Mouse (Mus musculus) kidney, embryonic 16.5 days (tissue): ENCODE data around the gene Adora2b. TPM values are rescaled to one million over a fixed set of nuclear protein-coding genes. Genes with fewer than 3 reads are reported as not detected.

ENCODE experiments used
- ATAC-seq: fragments of 200-750 bp; cut with Nextera tagmentation; 2 replicates; pipeline ENCODE4 v1.8.0; 2017; ENCODE audit warnings: moderate TSS enrichment; ENCODE audit not compliant: low FRiP score, low TSS enrichment
- H3K27ac ChIP-seq: fragments of 300-500 bp; sonication (generic); 2 replicates; pipeline ENCODE4 v1.5.1; 2014; ENCODE audit warnings: low read length
- H3K27me3 ChIP-seq: fragments of 300-500 bp; sonication (generic); 2 replicates; pipeline ENCODE4 v1.6.1; 2014; ENCODE audit warnings: low read length, control low read depth, mixed read lengths; ENCODE audit not compliant: insufficient read depth
- H3K36me3 ChIP-seq: fragments of 300-500 bp; sonication (generic); 2 replicates; pipeline ENCODE4 v1.6.1; 2014; ENCODE audit warnings: low read length, control low read depth, mixed read lengths; ENCODE audit not compliant: insufficient read depth
- H3K4me1 ChIP-seq: fragments of 300-500 bp; sonication (generic); 2 replicates; pipeline ENCODE4 v1.6.1; 2014; ENCODE audit warnings: low read length, control low read depth, mixed read lengths; ENCODE audit not compliant: insufficient read depth
- H3K4me2 ChIP-seq: fragments of 300-500 bp; sonication (generic); replicated peaks from 2 replicates; pipeline ENCODE4 v1.6.1; 2014; ENCODE audit warnings: low read depth, low read length
- H3K4me3 ChIP-seq: fragments of 300-500 bp; sonication (generic); 2 replicates; pipeline ENCODE4 v1.5.1; 2014; ENCODE audit warnings: mild to moderate bottlenecking, low read length
- H3K9ac ChIP-seq: fragments of 300-500 bp; sonication (generic); replicated peaks from 2 replicates; pipeline ENCODE4 v1.6.1; 2014; ENCODE audit warnings: low read length
- H3K9me3 ChIP-seq: fragments of 300-500 bp; sonication (generic); 2 replicates; pipeline ENCODE4 v1.6.1; 2016; ENCODE audit warnings: low read length, control low read depth
- WGBS: fragments of 180-500 bp; shearing (Covaris S2); extraction: QIAGEN DNeasy Blood & Tissue Kit; methylation state at CpG from one replicate; pipeline ENCODE4 v1.1.7; 2014; 5-methylcytosine and 5-hydroxymethylcytosine counted together
- polyA plus RNA-seq: library from polyadenylated mRNA; unstranded; fragments of >200 nt; fragmentation: Nextera tagmentation; extraction: Ambion mirVana; gene quantifications from 2 replicates; pipeline ENCODE4 v1.2.1, GENCODE M21; 2015

The Adora2b gene
- 4.4 and 6.0 TPM in 2 replicates for polyA plus RNA-seq

DNA sequence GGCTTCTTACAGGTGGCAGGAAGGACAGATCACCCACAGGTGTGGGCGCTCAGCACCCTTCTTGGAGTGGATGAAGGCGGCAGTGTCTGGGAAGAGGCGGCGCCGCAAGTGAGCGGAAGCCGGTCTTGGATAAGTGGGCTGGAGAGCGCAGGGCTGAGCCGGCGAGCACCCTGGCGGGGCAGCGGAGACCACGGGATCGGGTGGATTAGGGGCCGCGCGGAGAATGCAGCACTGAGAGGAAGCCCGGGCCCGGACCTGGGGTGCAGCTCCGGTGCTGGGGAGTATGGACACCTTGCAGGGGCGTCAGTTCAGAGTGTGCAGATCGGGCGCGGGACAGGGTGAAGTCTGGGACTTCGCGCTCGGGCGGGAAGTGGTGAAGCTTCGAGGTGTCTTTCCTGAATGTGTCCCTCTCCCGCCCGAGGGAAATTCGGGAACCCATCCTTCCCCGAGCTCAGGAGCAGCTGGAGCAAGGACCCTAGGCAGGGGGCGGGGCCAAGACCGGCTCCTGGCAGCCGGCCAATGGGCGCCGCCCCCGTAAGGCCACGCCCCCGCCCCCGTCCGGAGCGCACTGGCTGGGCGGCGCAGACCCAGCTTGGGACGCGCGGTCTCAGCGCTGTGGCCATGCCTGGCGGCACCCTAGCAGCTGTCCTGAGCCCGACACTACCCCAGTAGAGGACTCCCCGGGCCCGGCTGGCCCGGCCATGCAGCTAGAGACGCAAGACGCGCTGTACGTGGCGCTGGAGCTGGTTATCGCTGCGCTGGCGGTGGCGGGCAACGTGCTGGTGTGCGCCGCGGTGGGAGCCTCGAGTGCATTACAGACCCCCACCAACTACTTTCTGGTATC is at the start of gene Adora2b:
TSS of gene Adora2b (plus strand) at position 584 of the 844 bp plus-strand sequence.
- peak; percentile 95 for ATAC-seq
- H3K4me1 ChIP-seq: peaks cover 14% of the 10 kb centered on the region
- no peaks in the 10 kb centered on the region for H3K36me3 ChIP-seq
- H3K4me3 ChIP-seq: peak within 1 kb of the TSS; percentile 63
- WGBS: under 1% methylated on average over 69 of the region's 69 CpGs
- no peak within 1 kb of the TSS for H3K27ac ChIP-seq
- peaks cover 5% of the 10 kb centered on the region; the same call in 1 of the 2 replicates for H3K9me3 ChIP-seq
- H3K27me3 ChIP-seq: peaks cover 13% of the 10 kb centered on the region
- H3K9ac ChIP-seq: peak within 1 kb of the TSS; percentile 63
- H3K4me2 ChIP-seq: peak within 1 kb of the TSS; percentile 100

DNA sequence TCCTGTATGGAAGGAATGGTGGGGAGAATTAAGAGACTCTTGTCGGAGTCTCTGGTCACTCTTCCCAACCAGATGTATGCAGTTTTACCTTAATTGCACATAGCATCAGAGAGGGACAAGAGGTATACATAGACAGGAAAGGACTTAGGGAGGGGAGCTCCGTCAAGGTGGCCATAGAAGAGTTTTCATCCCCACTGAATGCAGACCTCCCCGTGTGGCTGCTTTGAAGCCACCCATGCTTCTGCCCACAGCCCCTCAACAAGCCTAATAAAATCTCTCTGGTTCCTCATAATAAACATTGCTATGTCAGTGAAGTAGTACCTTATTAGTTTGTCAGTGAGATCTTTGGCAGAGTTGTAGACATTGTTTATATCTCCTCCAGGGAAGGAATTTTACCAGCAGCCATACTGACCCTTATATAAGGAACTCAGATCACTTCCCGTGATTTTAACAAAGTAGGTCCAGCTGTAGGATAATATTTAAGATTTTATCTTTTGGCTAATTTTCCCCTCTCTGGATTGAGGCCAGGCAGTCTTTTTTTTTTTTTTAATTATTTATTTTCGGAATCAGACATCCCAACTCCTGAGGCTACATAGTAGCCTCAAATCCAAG is 47.8 kb upstream of the Adora2b start:
- no peak overlapping the region for H3K4me2 ChIP-seq
- no peak overlapping the region for H3K4me3 ChIP-seq
- WGBS: 60% methylated on average over 5 of the region's 5 CpGs
- H3K9me3 ChIP-seq: no peaks in the 10 kb centered on the region
- no peak overlapping the region for H3K9ac ChIP-seq
- no peaks in the 10 kb centered on the region for H3K27me3 ChIP-seq
- no peaks in the 10 kb centered on the region for H3K36me3 ChIP-seq
- H3K27ac ChIP-seq: no peak overlapping the region
- 0 out of 2 replicates have a peak, but pooled peaks cover 4% of the 10 kb centered on the region for H3K4me1 ChIP-seq
- ATAC-seq: no peak

DNA sequence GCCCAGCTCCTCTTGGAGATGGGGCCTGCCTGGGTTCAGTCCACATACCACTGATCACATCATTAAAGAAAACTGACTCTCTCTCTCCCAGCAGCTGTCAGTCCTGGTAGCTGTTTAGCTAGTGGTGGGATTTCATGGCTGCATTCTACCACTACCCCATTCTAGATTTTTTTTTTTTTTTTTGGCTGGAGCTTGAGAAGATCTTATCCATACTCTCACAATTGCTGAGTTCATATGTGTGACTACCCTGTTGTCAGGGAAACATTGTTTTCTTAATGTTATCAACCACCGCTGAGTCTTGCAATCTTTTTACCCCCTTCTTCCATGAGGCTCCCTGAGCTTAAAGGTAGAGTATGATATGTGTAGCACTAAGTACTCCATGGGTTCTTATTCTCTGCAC is 46.1 kb upstream of the Adora2b start:
- no peaks in the 10 kb centered on the region for H3K36me3 ChIP-seq
- H3K9ac ChIP-seq: no peak overlapping the region
- no peak overlapping the region for H3K4me2 ChIP-seq
- no peaks in the 10 kb centered on the region for H3K9me3 ChIP-seq
- no peak for ATAC-seq
- no peak overlapping the region for H3K27ac ChIP-seq
- H3K27me3 ChIP-seq: no peaks in the 10 kb centered on the region
- H3K4me3 ChIP-seq: no peak overlapping the region
- 78% methylated on average over 1 of the region's 1 CpGs for WGBS
- 0 out of 2 replicates have a peak, but pooled peaks cover 4% of the 10 kb centered on the region for H3K4me1 ChIP-seq

DNA sequence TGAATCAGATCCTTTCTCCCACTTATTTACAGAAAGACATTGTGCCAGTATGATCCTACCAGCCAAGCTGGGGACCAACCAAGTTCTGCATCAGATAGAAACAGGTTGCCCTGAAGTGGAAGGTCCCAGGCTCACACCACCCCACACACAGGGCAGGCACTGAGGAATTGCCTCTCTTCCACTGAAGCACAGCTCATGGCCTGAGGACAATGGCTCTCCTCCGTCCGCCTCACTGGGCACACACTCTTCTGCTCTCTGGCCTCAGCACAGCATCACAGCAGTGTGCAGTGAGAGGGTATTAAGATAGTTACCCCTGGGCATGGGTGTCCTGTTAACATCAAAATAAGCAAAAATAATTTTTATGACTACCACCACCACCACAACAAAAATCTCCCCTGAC is 39.7 kb upstream of the Adora2b start:
- no peak overlapping the region for H3K4me2 ChIP-seq
- 83% methylated on average over 2 of the region's 2 CpGs for WGBS
- H3K27me3 ChIP-seq: no peaks in the 10 kb centered on the region
- H3K36me3 ChIP-seq: no peaks in the 10 kb centered on the region
- H3K9ac ChIP-seq: no peak overlapping the region
- no peaks in the 10 kb centered on the region for H3K4me1 ChIP-seq
- no peak overlapping the region for H3K4me3 ChIP-seq
- H3K9me3 ChIP-seq: no peaks in the 10 kb centered on the region
- no peak for ATAC-seq
- no peak overlapping the region for H3K27ac ChIP-seq

DNA sequence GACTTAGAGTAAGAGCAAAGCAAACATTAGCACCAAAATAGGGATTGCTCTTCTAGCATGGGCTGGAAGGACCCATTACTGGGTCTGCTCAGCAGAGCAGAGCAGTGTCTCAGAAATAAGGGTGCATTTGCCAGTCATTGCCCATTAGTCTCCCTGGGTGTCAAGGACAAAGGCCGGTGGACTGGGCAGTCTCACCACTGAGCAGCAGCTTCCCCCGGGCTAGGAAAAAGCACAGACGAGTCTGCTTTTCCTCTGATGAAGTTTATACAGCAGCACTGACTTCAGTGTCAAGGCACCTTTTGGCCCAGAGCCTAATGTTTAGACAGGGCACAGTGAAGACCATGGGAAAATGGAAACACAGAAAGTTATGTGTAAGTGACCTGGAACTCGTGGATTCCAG is 38.9 kb upstream of the Adora2b start:
- no peak overlapping the region for H3K4me3 ChIP-seq
- H3K27ac ChIP-seq: no peak overlapping the region
- H3K36me3 ChIP-seq: no peaks in the 10 kb centered on the region
- H3K27me3 ChIP-seq: no peaks in the 10 kb centered on the region
- no peak for ATAC-seq
- 48% methylated on average over 4 of the region's 4 CpGs for WGBS
- no peaks in the 10 kb centered on the region for H3K9me3 ChIP-seq
- no peaks in the 10 kb centered on the region for H3K4me1 ChIP-seq
- no peak overlapping the region for H3K9ac ChIP-seq
- H3K4me2 ChIP-seq: no peak overlapping the region

DNA sequence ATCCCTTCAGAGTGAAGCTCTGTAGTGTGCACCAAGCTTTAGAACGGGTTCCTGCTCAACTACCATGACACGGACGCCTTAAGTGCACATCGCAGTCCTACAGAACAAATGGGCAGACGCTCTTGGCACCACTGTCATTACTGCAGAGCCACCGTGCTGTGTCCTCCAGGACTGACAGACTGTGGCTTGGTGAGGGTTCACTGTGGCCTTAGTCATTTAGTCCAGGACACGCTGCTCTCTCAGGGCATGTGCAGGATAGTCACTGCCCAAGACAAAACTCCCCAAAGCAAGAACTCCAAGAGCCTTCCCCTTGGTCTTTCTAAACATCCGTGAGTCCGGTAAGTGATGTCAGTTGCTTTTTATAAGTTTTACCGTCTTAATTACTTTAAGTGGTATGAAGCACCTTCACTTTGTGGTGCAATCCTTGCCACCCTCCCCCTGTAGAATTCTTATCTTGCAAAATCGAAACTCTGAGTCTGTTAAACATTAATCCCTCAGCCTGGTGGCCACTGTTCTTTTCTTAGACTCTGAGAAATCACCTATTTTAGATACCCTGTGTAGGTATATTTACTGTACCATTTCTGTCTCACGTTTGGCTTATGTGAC is 35.3 kb upstream of the Adora2b start:
- Histone ChIP-seq H3K9ac (no peak overlapping the region), H3K36me3 (no peaks in the 10 kb centered on the region), H3K4me1 (peaks cover 5% of the 10 kb centered on the region; the same call in 1 of the 2 replicates), H3K4me3 (no peak overlapping the region), H3K27me3 (no peaks in the 10 kb centered on the region), H3K9me3 (no peaks in the 10 kb centered on the region), H3K4me2 (no peak overlapping the region), H3K27ac (no peak overlapping the region)
- ATAC-seq: 0 out of 2 replicates have a peak, but pooled peaks have one; percentile 9
- WGBS: 72% methylated on average over 12 of the region's 12 CpGs

DNA sequence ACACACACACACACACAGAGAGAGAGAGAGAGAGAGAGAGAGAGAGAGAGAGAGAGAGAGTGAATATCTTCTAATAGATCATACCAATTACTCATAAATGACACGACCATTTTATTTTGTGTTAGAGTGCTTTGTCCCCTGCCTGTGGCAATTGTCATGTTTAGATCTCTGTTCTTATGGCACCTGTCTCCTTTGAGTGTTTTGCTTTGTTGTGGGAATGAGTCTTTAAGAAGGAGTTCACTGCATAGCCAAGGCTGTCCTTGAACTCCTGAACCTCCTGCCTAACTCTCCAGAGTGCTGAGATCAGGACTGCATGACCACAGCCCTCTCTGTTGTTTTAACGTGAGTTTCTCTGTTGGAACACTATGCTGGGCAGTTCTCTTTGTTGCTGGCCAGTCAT is 33.7 kb upstream of the Adora2b start:
- H3K27me3 ChIP-seq: no peaks in the 10 kb centered on the region
- no peak overlapping the region for H3K4me2 ChIP-seq
- no peak for ATAC-seq
- H3K9me3 ChIP-seq: no peaks in the 10 kb centered on the region
- no peak overlapping the region for H3K4me3 ChIP-seq
- no peak overlapping the region for H3K9ac ChIP-seq
- no peaks in the 10 kb centered on the region for H3K36me3 ChIP-seq
- peaks cover 5% of the 10 kb centered on the region; the same call in 1 of the 2 replicates for H3K4me1 ChIP-seq
- WGBS: 62% methylated on average over 2 of the region's 2 CpGs
- H3K27ac ChIP-seq: no peak overlapping the region

DNA sequence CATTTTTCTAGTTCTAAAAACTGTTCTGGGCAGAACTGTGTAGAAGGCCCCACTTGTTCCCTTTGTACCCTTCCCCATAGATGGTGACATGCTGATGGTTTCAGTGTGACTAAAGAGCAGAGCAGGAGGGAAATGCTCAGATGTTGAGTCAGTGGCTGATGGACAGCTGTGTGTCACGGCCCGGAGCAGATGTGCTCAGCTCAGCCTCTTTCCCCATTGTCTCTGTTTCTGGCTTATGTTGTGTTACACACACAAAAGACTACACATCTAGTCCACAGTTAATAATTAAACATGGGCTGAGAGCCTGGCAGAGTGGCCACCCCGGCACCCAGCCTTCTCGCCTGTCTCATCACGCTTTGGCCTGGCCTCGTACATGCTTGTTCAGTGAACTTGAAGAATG is 31.0 kb upstream of the Adora2b start:
- WGBS: 74% methylated on average over 6 of the region's 6 CpGs
- no peak overlapping the region for H3K4me3 ChIP-seq
- no peak overlapping the region for H3K27ac ChIP-seq
- no peak overlapping the region for H3K9ac ChIP-seq
- no peaks in the 10 kb centered on the region for H3K9me3 ChIP-seq
- H3K27me3 ChIP-seq: no peaks in the 10 kb centered on the region
- no peaks in the 10 kb centered on the region for H3K36me3 ChIP-seq
- H3K4me1 ChIP-seq: peaks cover 8% of the 10 kb centered on the region
- H3K4me2 ChIP-seq: no peak overlapping the region
- no peak for ATAC-seq

DNA sequence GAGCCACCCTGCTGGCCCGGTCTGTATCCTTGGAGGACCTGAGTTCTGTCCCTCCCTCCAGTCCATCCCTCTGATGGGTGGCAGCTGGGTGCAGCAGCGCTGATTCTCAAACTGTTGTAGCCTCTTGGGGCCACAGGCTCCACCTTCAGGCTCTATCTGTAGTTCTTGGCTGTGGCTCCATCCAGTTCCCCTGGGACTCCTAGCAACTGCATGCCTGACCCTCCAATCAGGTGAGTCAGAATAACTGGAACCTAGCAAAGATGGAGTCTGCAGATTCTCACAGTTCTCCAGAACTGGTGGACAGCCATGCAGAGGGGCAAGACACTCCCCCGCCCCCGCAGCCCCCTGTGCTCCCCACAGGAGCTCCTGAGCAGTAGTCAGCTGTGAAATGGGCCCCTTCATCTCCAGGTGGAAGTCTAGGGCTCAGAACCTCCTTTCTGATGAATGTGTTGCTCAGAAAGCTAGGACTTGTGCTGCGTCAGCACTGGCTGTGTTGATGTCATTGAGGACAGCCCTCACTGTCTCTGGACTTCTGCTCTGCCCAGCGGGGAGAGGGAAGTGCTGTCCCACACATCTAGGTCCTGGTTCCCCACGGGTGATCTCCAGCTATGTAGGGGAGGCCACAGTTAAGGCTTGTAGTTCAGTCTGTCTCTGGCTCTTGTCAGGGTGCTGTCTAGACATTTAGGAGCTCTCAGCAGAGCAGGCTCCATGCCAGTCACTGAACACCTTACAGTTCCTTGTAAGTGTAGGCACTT is 27.9 kb upstream of the Adora2b start:
- no peak overlapping the region for H3K9ac ChIP-seq
- WGBS: 73% methylated on average over 7 of the region's 7 CpGs
- peak; percentile 46; the same call in 1 of the 2 replicates for ATAC-seq
- H3K4me3 ChIP-seq: no peak overlapping the region
- H3K4me1 ChIP-seq: peaks cover 15% of the 10 kb centered on the region
- no peaks in the 10 kb centered on the region for H3K27me3 ChIP-seq
- H3K27ac ChIP-seq: no peak overlapping the region
- no peak overlapping the region for H3K4me2 ChIP-seq
- H3K36me3 ChIP-seq: no peaks in the 10 kb centered on the region
- no peaks in the 10 kb centered on the region for H3K9me3 ChIP-seq
